Mouse (Mus musculus): ENCODE results near the gene Ehmt1.

DNA sequence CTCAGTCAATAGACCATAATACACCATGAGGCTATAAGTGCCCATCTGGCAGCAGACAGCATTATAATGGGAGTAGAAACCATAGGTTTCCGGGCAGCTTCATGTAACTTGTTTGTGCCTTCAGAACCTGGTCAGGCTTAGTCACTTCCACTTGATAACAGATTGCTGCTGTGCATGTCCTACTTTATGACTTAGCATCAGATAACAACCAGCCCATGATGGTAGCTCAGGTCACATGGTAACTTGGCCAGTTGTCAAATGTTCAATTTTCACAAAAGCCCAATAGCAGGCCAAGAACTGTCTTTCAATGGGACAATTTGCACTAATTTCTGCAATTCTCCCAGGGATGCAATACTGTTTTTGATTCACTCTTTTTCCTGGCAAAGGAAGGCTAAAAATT, 48.5 kb downstream of the Ehmt1 start:
- TF ChIP-seq CTCF (IDR thresholded peaks at IDR 0.05; ENCODE audit: extremely low read depth, insufficient read length, insufficient replicate concordance, low read depth, low read length) (no peak), POLR2A (IDR thresholded peaks at IDR 0.05; ENCODE audit: low read depth, low read length) (no peak)

Data from small intestine, adult 2 months (tissue).